Mouse (Mus musculus) intestine, embryonic 14.5 days (tissue): Measurements from ENCODE around the gene Mcoln2. TPM values are rescaled to one million over a fixed set of nuclear protein-coding genes. Genes with fewer than 3 reads are reported as not detected.

ENCODE experiments used
- ATAC-seq: fragments of 200-750 bp; cut with Nextera tagmentation; replicated peaks from 2 replicates; pipeline ENCODE4 v1.8.0; 2017; ENCODE audit warnings: low read depth, moderate number of reproducible peaks, moderate TSS enrichment, moderate library complexity; ENCODE audit not compliant: low FRiP score, low TSS enrichment
- DNase-seq: peaks from one replicate; pipeline ENCODE4 v3.0.0-alpha.2; 2018; ENCODE audit warnings: low spot score
- H3K27ac ChIP-seq: fragments of 300-500 bp; sonication (generic); 2 replicates; pipeline ENCODE4 v1.5.1; 2014; ENCODE audit warnings: low read depth, mild to moderate bottlenecking, control low read depth
- H3K27me3 ChIP-seq: fragments of 300-500 bp; sonication (generic); replicated peaks from 2 replicates; pipeline ENCODE4 v1.6.1; 2014; ENCODE audit warnings: low read length, control low read depth; ENCODE audit not compliant: control insufficient read depth, insufficient read depth
- H3K36me3 ChIP-seq: fragments of 300-500 bp; sonication (generic); 2 replicates; pipeline ENCODE4 v1.6.1; 2014; ENCODE audit warnings: low read length, control low read depth; ENCODE audit not compliant: control insufficient read depth, insufficient read depth
- H3K4me1 ChIP-seq: fragments of 300-500 bp; sonication (generic); replicated peaks from 2 replicates; pipeline ENCODE4 v1.6.1; 2014; ENCODE audit warnings: low read length, control low read depth, mixed read lengths; ENCODE audit not compliant: control insufficient read depth, insufficient read depth
- H3K4me2 ChIP-seq: fragments of 300-500 bp; sonication (generic); 2 replicates; pipeline ENCODE4 v1.6.1; 2014; ENCODE audit warnings: low read length
- H3K4me3 ChIP-seq: fragments of 300-500 bp; sonication (generic); 2 replicates; pipeline ENCODE4 v1.5.1; 2014; ENCODE audit warnings: low read depth, low read length, control low read depth, mixed read lengths
- H3K9ac ChIP-seq: fragments of 300-500 bp; sonication (generic); 2 replicates; pipeline ENCODE4 v1.6.1; 2014; ENCODE audit warnings: mild to moderate bottlenecking, low read length
- H3K9me3 ChIP-seq: fragments of 300-500 bp; sonication (generic); 2 replicates; pipeline ENCODE4 v1.6.1; 2016; ENCODE audit warnings: low read length, control low read depth; ENCODE audit not compliant: control insufficient read depth
- WGBS: fragments of 180-500 bp; shearing (Covaris S2); extraction: QIAGEN DNeasy Blood & Tissue Kit; methylation state at CpG from one replicate; pipeline ENCODE4 v1.1.7; 2014; 5-methylcytosine and 5-hydroxymethylcytosine counted together
- polyA plus RNA-seq: library from polyadenylated mRNA; unstranded; fragments of >200 nt; fragmentation: Nextera tagmentation; extraction: Ambion mirVana; gene quantifications from 2 replicates; pipeline ENCODE4 v1.2.1, GENCODE M21; 2014

Gene Mcoln2
- polyA plus RNA-seq, 1 experiment from 2014 or later: 4.2 TPM

- no peak overlapping the region for H3K9ac ChIP-seq
- H3K4me1 ChIP-seq: no peaks in the 10 kb centered on the region
- no peak overlapping the region for H3K4me3 ChIP-seq
- DNase-seq (no peak), ATAC-seq (no peak)
- H3K27me3 ChIP-seq: no peaks in the 10 kb centered on the region
- no peaks in the 10 kb centered on the region for H3K9me3 ChIP-seq
- no peak overlapping the region for H3K4me2 ChIP-seq
- no peak overlapping the region for H3K27ac ChIP-seq
- H3K36me3 ChIP-seq: no peaks in the 10 kb centered on the region
- 46% methylated on average over 5 of the region's 5 CpGs for WGBS
Measured at GRCm38 (mm10) chr3:146213336-146213735, 63.7 kb downstream of the Mcoln2 start.

GRCm38 (mm10) chr3:146216561-146216960 is 66.9 kb downstream of the Mcoln2 start:
- no peaks in the 10 kb centered on the region for H3K9me3 ChIP-seq
- no peak overlapping the region for H3K4me2 ChIP-seq
- no peaks in the 10 kb centered on the region for H3K36me3 ChIP-seq
- DNase-seq (no peak), ATAC-seq (no peak)
- 85% methylated on average over 3 of the region's 3 CpGs for WGBS
- no peak overlapping the region for H3K9ac ChIP-seq
- H3K27ac ChIP-seq: no peak overlapping the region
- H3K4me3 ChIP-seq: no peak overlapping the region
- peaks cover 10% of the 10 kb centered on the region for H3K27me3 ChIP-seq
- H3K4me1 ChIP-seq: peaks cover 5% of the 10 kb centered on the region; the same call in 1 of the 2 replicates

GRCm38 (mm10) chr3:146220776-146221486 is 71.3 kb downstream of the Mcoln2 start, which contains the start of gene Lpar3:
Gene Lpar3, plus strand, starts transcription at chr3:146220963.
- Histone ChIP-seq H3K9ac (peak within 1 kb of the TSS; percentile 45), H3K4me2 (peak within 1 kb of the TSS; percentile 64), H3K27me3 (peaks cover 20% of the 10 kb centered on the region), H3K36me3 (no peaks in the 10 kb centered on the region), H3K9me3 (no peaks in the 10 kb centered on the region), H3K4me1 (peaks cover 8% of the 10 kb centered on the region; the same call in 1 of the 2 replicates), H3K27ac (no peak within 1 kb of the TSS), H3K4me3 (peak within 1 kb of the TSS; percentile 54)
- DNase-seq (peak; percentile 87), ATAC-seq (peak; percentile 91)
- WGBS: 1% methylated on average over 73 of the region's 73 CpGs

GRCm38 (mm10) chr3:146224271-146224670 is 74.6 kb downstream of the Mcoln2 start:
- peaks cover 20% of the 10 kb centered on the region for H3K27me3 ChIP-seq
- no peaks in the 10 kb centered on the region for H3K36me3 ChIP-seq
- peaks cover 8% of the 10 kb centered on the region; the same call in 1 of the 2 replicates for H3K4me1 ChIP-seq
- H3K27ac ChIP-seq: no peak overlapping the region
- H3K9me3 ChIP-seq: no peaks in the 10 kb centered on the region
- ATAC-seq (no peak), DNase-seq (no peak)
- WGBS: 67% methylated on average over 4 of the region's 4 CpGs
- H3K4me3 ChIP-seq: no peak overlapping the region
- H3K4me2 ChIP-seq: no peak overlapping the region
- no peak overlapping the region for H3K9ac ChIP-seq

GRCm38 (mm10) chr3:146225061-146225761 is 75.6 kb downstream of the Mcoln2 start:
- WGBS: 79% methylated on average over 7 of the region's 7 CpGs
- H3K9me3 ChIP-seq: no peaks in the 10 kb centered on the region
- no peak overlapping the region for H3K4me3 ChIP-seq
- H3K9ac ChIP-seq: no peak overlapping the region
- H3K4me2 ChIP-seq: no peak overlapping the region
- no peaks in the 10 kb centered on the region for H3K36me3 ChIP-seq
- H3K4me1 ChIP-seq: peaks cover 8% of the 10 kb centered on the region; the same call in 1 of the 2 replicates
- no peak for ATAC-seq
- no peak for DNase-seq
- H3K27me3 ChIP-seq: peaks cover 18% of the 10 kb centered on the region
- no peak overlapping the region for H3K27ac ChIP-seq

- DNase-seq (no peak), ATAC-seq (no peak)
- H3K27me3 ChIP-seq: peaks cover 2% of the 10 kb centered on the region
- H3K4me1 ChIP-seq: no peaks in the 10 kb centered on the region
- H3K4me2 ChIP-seq: no peak overlapping the region
- no peaks in the 10 kb centered on the region for H3K9me3 ChIP-seq
- no peak overlapping the region for H3K4me3 ChIP-seq
- H3K36me3 ChIP-seq: no peaks in the 10 kb centered on the region
- no peak overlapping the region for H3K9ac ChIP-seq
- WGBS: 62% methylated on average over 3 of the region's 3 CpGs
- no peak overlapping the region for H3K27ac ChIP-seq
Measured at GRCm38 (mm10) chr3:146227427-146227826, 77.8 kb downstream of the Mcoln2 start.

GRCm38 (mm10) chr3:146228559-146229310 is 79.1 kb downstream of the Mcoln2 start:
- Histone ChIP-seq H3K36me3 (no peaks in the 10 kb centered on the region), H3K4me3 (no peak overlapping the region), H3K9ac (no peak overlapping the region), H3K9me3 (no peaks in the 10 kb centered on the region), H3K4me2 (no peak overlapping the region), H3K4me1 (0 out of 2 replicates have a peak, but pooled peaks cover 1% of the 10 kb centered on the region), H3K27me3 (no peaks in the 10 kb centered on the region), H3K27ac (no peak overlapping the region)
- DNase-seq: no peak
- no peak for ATAC-seq
- 88% methylated on average over 13 of the region's 13 CpGs for WGBS

- Histone ChIP-seq H3K4me3 (no peak overlapping the region), H3K4me2 (no peak overlapping the region), H3K9me3 (no peaks in the 10 kb centered on the region), H3K27ac (no peak overlapping the region), H3K36me3 (no peaks in the 10 kb centered on the region), H3K4me1 (peaks cover 6% of the 10 kb centered on the region; the same call in 1 of the 2 replicates), H3K9ac (no peak overlapping the region), H3K27me3 (no peaks in the 10 kb centered on the region)
- DNase-seq (no peak), ATAC-seq (no peak; the same call in 1 of the 2 replicates)
- WGBS: 57% methylated on average over 7 of the region's 7 CpGs
Measured at GRCm38 (mm10) chr3:146232708-146233107, 83.1 kb downstream of the Mcoln2 start.
